Mouse (Mus musculus) spleen, adult 12 weeks (tissue): Measurements from ENCODE around the gene Chrnb1.

Experiments
- DNase-seq: peaks from one replicate; pipeline ENCODE4 v3.0.0; 2022; ENCODE audit warnings: low spot score

Chrnb1 gene

GRCm38 (mm10) chr11:69795168-69795982 is at the start of gene Chrnb1:
Chrnb1 (minus strand) TSS chr11:69795943.
- peak; percentile 83 for DNase-seq

DNA sequence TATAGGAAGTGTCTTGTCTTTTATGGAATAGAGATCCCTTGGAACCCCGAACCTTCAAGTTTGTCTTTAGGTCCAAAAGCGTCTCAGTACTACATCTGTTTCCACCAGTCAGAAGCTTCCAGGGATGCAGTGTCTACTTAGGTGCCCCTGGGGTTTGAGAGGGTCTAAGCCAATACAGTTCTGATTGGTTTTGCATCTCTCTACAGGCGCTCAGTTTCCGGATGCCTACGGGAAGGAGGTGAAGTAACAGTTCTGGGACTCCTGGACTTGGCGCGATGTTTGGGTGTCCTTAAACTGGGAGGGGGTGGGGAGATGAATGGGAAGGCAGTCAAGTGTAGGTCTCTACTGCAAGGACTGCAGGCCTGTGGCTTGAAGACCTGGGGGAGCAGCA is 43.0 kb upstream of the Chrnb1 start:
- DNase-seq: no peak

GRCm38 (mm10) chr11:69837952-69838713 is 42.4 kb upstream of the Chrnb1 start, which contains the start of gene Tmem256:
Tmem256 (plus strand) TSS chr11:69838514.
- DNase-seq: peak; percentile 90

GRCm38 (mm10) chr11:69837604-69837951 is 41.8 kb upstream of the Chrnb1 start, which contains the start of gene Nlgn2:
Nlgn2 (minus strand) TSS chr11:69837784.
- DNase-seq: no peak

GRCm38 (mm10) chr11:69836703-69837576 is 41.2 kb upstream of the Chrnb1 start:
- no peak for DNase-seq

DNA sequence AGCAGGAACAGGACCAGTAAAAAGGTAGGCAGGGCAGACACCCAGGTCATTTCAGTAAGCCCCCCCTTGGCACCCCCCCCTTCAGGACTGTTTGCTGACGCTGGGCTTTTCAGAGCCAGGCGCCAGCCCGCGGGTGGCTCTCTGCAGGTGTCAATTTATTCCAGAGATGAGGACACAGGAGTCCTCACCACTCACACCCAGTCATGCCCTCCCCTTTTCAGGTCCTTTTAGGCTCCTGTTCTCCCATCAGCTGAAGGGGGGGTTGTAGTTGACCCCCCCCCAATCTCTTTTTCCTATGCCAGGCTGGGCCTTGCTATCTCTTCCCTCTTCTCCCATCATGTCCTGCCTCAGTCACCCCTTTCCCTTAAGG is 40.2 kb upstream of the Chrnb1 start:
- no peak for DNase-seq

DNA sequence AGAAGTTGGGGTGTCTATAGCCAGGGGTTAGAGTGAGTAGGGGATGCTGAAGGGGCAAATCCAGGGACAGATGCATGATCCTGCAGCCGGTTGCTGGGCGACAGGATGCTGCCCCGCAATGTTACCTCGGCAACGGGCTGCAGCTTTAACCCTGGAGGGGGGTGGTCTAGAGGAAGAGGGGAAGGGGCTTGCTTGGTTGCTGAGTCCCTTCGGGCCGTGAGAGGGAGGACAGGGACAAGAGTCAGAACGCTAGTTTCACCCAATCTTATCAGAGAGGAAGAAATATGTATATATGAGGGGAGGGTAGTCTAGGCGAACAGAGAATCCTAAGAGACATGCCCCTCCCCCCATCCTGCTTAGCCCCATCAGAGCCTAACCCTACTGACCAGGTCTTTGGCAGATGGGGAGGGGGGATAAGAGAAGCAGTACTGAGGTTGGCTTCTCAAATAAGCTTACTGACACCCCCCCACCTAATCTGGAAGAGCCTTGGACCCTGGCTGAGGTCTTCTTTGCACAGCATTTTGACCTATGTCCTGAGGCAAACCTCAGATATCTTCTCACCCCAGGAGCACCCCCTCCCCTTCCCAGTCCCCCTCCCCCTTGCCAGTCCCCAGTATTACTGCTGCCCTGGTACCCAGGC is 39.7 kb upstream of the Chrnb1 start:
- DNase-seq: no peak

GRCm38 (mm10) chr11:69834001-69834549 is 38.3 kb upstream of the Chrnb1 start:
- peak; percentile 46 for DNase-seq

DNA sequence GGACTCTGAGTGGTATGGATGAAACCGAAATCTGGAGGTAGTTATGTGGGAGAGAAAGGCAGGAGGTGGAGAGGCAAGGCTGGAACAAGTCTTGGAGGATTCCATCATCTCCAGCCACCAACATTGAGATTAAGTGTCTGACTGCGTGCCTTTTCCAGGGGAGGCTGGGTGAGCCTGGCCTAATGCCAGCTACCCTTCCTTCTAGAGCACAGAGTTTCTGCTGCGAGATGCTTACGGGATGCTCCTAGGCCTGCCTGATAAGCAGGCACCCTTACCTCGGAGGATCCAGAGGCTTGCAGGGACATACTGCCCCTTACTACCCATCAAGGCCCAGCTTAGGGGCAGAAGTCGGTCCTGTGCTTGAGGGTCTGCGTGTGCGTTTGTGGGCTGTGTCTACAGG is 37.8 kb upstream of the Chrnb1 start:
- no peak for DNase-seq

DNA sequence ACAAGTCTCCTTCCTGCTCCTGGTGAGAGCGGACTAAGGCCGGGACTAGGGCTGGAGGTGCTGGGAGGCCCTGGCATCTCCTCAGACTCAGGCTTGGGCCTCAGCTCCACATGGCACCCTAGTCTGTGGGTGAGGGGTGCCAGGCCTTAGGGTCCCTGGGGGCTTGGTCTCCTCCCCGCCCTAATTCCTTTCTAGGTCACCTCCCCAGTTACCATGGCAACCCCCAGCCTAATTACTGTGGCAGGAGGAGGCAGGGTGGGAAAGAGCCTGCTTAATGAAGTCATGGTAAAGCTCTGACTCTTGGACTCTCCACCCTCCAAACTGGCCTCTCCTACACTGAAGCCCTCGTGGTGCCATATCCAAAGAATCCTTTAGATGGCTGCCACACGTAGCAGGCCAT is 33.1 kb upstream of the Chrnb1 start:
- no peak for DNase-seq

GRCm38 (mm10) chr11:69823456-69823855 is 27.7 kb upstream of the Chrnb1 start:
- no peak for DNase-seq

DNA sequence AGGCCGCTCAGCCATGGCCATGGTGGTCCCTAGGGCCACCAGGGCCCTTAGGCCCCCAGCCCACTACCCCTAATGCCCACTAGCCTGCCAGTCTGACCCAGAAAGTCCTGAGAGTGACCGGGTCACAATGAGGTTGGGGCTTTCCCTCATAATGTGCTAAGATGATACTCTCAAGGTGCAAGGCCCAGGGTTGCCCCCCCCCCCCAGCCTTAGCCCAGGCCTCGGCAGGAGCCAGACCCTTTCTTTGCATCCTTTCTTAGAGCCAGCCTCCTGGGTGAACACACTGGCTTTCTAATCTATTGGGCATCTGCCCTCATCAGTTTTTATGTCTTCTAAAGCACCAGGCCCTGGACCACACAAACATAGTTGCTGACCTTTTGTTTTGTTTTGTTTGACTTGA is 26.3 kb upstream of the Chrnb1 start, which contains the start of gene Spem1:
Spem1 (minus strand) TSS at position 101 of the 400 bp plus-strand sequence.
- no peak for DNase-seq

DNA sequence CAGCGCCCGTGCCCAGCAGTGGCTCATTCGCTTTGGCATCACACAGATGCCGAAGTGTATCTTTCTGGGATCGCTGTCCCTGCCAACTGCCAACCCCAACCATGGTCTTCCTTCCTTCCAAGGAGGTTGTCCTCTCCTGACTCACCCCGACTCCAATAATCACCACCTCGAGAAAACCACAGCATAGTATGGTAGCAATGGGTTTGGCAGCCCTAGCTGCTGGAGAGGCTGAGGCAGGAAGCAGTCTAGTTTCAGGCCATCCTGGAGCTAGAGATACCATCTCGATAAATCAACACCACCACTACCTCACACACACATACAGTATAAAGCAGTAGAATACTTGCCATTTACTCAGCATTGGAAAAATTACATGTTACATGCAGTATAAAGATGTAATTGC is 23.1 kb upstream of the Chrnb1 start:
- no peak for DNase-seq

DNA sequence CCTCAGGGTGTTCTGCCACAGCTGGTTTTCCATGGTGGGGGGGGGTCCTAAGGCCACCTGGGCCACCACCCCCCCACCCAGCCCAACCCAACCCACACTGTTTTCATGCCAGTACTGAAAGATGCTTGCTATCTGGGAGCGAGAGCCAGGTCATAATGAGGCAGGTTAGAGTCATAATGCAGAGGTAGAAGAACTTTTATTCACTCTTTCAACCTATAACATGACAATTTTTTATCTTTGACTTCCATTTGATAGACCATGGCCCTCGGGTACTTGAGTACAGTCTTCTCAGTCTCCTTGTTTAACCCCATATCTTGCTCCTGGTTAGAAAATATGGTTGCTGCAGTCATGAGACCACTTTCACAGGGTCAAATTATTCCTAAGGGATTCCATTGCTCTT is 22.6 kb upstream of the Chrnb1 start, which contains the start of gene Spem2:
Spem2 (minus strand) TSS at position 101 of the 400 bp plus-strand sequence.
- DNase-seq: no peak

DNA sequence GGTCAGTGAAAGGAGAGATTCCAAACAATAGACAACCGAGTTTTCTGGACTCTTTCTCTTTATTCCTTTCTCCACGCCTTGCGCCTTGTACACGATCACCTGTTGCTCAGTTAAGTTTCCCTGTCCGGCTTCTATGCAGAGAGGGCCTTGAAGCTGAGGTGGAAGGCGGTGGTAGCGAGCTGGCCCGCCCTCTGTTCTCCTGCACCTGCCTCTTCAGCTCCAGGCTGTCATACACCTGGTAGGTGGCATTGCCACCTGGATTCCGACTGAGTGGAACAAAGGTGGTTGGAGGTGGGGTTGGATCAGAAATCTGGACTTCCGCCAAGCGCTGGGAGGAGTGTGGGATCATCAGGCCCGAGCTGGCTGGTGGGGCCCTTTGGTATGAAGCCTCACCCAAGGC is 20.8 kb upstream of the Chrnb1 start:
- DNase-seq: no peak

DNA sequence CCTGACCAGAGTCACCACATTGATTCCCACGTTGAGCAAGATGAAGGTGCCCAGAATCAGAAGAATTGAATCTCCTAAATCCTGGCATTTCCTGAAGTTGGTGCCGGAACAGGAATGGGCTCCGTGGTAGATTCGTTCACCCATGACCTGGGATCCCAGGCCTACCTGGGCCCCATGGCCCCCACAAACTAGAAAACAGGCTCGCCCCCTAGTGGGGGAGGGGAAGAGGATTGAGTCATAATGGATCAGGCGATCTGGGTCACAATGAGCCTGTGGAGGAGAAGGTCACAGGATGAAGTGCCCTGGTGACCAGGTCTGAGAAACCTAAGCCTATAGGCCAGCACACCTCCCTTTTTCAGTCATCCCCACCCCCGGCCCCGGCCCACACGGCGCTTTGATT is 19.4 kb upstream of the Chrnb1 start, which contains the start of gene Gm39566:
Gm39566 (minus strand) TSS at position 144 of the 400 bp plus-strand sequence.
- no peak for DNase-seq

DNA sequence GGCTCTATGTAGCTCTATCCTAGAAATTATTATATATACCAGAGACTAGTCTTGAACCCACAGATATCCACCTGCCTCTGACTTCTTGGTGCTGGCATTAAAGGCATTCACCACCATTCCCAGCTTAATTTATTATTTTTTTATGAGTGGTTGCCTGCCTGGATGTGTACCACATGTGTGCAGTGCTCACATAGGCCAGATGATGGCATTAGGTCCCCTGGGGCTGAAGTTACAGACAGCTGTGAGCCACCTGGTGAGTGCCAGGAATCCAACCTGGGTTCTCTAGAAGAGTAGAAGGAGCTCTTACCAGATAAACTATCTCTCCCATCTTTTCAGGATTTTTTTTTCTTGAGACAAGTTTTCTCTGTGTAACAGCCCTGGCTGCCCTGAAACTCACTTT is 14.5 kb upstream of the Chrnb1 start:
- DNase-seq: no peak

DNA sequence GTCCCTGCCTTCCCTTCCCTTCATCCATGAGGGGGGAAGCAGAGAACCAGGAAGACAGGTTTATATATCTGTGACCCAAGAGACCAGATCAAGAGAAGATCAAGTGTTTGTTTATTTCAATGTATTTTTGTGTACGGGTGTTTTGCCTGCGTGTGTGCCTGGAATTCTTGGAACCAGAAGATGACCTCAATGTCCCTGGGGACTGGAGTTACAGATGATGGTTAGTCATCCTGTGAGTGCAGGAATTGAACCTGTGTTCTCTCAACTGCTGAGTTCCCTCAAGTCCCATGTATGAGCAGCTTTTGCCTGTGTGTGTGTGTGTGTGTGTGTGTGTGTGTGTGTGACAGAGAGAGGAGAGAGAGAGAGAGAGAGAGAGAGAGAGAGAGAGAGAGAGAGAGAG is 11.9 kb upstream of the Chrnb1 start:
- DNase-seq: no peak

DNA sequence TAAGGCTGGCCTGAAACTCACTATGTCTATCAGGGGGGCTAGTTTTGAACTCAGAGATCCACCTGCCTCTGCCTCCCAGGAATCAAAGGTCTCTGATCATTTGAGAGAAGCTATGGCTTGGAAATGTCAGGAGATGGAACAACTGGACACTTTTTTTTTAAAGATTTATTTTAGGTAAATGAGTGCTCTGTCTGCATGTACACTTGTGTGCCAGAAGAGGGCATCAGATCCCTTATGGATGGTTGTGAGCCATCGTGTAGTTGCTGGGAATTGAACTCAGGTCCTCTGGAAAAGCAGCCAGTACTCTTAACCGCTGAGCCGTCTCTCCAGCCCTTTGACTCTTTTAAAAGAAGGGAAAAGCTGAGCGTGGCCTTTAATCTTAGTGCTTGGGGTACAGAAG is 10.6 kb upstream of the Chrnb1 start:
- no peak for DNase-seq

GRCm38 (mm10) chr11:69804972-69805909 is 9.5 kb upstream of the Chrnb1 start, which contains the start of gene Tmem102:
Tmem102 (minus strand) TSS chr11:69805624.
- DNase-seq: no peak
